Mouse (Mus musculus) gastrocnemius, adult 18-20 months (tissue): ENCODE data around the gene Fam92a. TPM values are rescaled to one million over a fixed set of nuclear protein-coding genes. Genes with fewer than 3 reads are reported as not detected.
"Not testable (repeated sequence)": the region's sequence is repeated elsewhere in the genome, so short reads cannot be mapped to it uniquely, and the experiment has no call there.

Experiments
- DNase-seq: peaks from one replicate; pipeline ENCODE4 v3.0.0; 2021; ENCODE audit warnings: low spot score
- long read RNA-seq, 2 experiments: library from polyadenylated mRNA; stranded (forward); transcript quantifications; one replicate each; pipeline ENCODE4 v2.0.0; 2021
- total RNA-seq, 2 experiments: library from RNA; stranded (reverse); gene quantifications; 2 replicates each; pipeline ENCODE4 v1.2.3; 2021

Fam92a gene
- total RNA-seq: 1 to 10 TPM; 6.2 to 7.7 TPM
- long read RNA-seq, experiment 1, partial matches to known transcripts: 0 of 1 reads
- long read RNA-seq, experiment 1, other reads (novel, unspliced or antisense): 1 of 1 reads
- long read RNA-seq, experiment 2: 0 reads

DNA sequence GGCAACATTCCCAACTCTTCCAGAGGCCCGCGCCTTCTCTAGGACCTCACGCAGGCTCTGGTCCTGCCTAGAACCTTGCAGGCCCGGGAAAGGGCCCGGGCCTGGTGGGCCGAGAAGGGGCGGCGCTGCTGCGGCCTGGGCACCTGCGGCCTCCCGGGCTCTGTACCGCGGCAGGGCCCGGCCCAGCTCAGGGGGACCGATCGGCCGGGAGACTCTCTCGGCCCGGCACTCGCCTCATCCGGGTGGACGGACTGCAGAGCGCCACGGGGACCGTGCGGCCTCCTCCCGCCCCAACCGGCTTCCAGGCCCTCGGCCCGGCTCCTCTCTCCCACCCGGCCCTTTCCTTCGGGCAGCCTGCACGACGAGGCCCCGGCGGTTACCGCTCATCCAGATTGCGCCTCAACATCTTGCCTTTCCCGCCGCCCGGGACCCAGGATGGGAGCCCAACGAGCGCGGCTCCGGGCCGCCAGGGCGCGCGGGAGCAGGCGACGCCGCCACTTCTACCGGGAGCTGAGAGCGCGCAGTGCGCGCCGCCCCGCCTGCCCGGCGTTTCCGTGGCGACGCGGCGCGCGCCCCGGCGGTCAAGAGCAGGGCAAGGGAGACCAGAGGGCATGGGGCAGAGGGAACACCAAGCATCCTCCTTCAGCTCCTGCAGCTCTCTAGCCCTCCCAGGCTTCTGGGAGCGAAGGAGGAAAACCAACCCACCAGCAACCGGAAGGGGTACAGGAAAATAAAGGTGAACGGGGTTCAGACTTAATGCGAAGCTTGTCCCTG lies at the start of gene Fam92a:
Gene Fam92a (minus strand): TSS at position 698 of the 774 bp plus-strand sequence.
- peak; percentile 39 for DNase-seq

DNA sequence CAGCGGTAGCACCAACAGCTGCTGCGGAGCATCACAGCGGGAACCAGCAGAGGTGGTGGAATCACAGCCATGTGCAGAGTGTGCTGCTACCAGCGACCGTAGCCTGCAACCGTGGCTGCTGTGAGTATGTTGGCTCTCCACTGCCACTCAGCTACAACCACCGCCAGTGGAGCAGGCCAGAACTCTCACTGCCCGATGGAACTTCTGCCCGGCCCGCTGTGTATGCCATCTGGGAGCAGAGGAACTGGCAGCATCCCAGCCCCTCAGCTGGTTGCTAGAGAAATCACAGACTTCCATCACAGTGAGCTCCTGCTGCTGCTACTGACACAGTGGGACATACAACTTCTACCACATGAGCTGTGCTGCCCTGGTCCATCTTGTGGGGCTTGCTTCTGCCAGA lies 7.2 kb upstream of the Fam92a start:
- DNase-seq: no peak

DNA sequence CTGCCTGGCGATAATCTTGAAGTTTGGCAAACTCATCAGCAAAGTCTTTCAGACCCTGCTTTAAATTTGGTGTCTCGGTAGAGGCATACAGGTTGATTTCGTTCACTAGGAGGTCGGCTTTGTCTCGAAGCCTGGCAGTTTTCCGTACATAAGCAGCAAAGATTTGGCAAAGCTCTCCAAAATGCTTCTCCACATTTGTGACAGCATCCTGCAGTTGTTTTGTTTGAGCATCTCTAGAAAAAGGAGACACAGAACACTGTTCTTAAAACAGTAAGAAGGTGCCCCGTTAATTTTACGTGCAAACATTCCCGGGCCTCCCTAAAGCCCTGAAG lies 863 bp downstream of the Fam92a start:
- no peak for DNase-seq

DNA sequence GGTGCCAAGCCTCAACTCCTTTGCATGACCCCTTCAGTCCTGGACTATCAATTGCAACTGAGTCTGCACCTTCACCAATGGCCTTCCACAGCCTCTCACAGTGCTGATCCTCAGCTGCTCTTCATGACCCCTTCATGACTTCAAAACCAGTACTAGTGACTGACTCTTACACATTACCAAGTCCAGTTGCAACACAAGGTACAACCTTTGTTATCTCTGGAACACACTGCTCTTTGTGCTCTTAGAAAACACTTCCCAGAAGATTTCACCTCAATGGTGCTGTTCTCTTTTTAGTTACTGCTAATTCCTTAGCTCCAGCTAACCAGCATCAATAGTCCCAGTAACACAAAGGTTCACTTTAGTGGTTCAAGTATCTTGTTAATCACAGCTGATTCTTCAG lies 24.2 kb downstream of the Fam92a start:
- no peak for DNase-seq

DNA sequence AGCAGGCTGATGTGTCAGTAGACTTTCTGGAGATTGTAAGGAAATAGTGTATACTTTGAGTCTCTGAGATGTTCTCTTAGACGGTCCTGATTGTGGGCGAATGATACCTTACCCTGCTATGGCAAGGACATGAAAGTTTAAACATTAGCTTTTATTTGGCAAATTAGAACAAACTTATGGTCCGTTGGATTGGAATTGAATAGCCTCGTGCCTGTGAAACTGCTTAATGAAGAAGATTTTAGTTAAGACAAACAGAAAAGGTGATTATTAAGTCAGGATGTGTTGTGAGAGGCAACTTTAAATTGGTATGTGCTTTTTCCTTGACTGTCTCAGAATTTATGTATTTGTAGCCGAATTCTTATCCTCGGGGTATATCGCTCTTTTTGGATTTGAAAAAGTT lies 30.3 kb downstream of the Fam92a start:
- not testable (repeated sequence) for DNase-seq

GRCm38 (mm10) chr4:12140592-12141062 lies 31.2 kb downstream of the Fam92a start:
- not testable (repeated sequence) for DNase-seq

GRCm38 (mm10) chr4:12140141-12140567 lies 31.7 kb downstream of the Fam92a start, which contains the start of gene Rbm12b1:
Gene Rbm12b1 (plus strand): TSS chr4:12140264.
- DNase-seq: peak; percentile 69

Other genes with a start within 250 kb of the Fam92a start
- not detected for gene Gm10604, start 190.8 kb downstream of the Fam92a start, total RNA-seq
- gene Rbm12b2, start 82.6 kb downstream of the Fam92a start, total RNA-seq: 1 to 10 TPM; 3.9 to 4.3 TPM
- gene Rbm12b1, start 31.8 kb downstream of the Fam92a start, total RNA-seq: 1 to 10 TPM; 2.9 to 4.4 TPM